Mouse (Mus musculus) spleen, adult 2 months (tissue): Measurements from ENCODE around the gene Itga5.

ENCODE experiments used
- CTCF ChIP-seq: fragments of 200-500 bp; IDR thresholded peaks from 2 replicates; pipeline ENCODE4 v1.5.1; 2011; ENCODE audit warnings: mild to moderate bottlenecking, inconsistent platforms; ENCODE audit not compliant: insufficient read depth, insufficient read length, insufficient replicate concordance; ENCODE audit errors: extremely low read depth
- POLR2A ChIP-seq: fragments of 200-500 bp; IDR thresholded peaks from 2 replicates; pipeline ENCODE4 v1.6.1; 2011; ENCODE audit warnings: low read depth, low read length, inconsistent platforms

GRCm38 (mm10) chr15:103343008-103343407, 23.6 kb downstream of the Itga5 start:
- no peak for TF ChIP-seq POLR2A
- no peak for TF ChIP-seq CTCF
